Mouse (Mus musculus) layer of hippocampus, postnatal 14 days (tissue): ENCODE data around the gene Tank. TPM values are rescaled to one million over a fixed set of nuclear protein-coding genes. Genes with fewer than 3 reads are reported as not detected.

Experiments
- DNase-seq, 2 experiments: peaks; one replicate each; pipeline ENCODE4 v3.0.0; 2021 to 2022; ENCODE audit warnings: low spot score in 2 of 2, mixed read lengths in 1 of 2
- total RNA-seq, 2 experiments: library from RNA; stranded (reverse); gene quantifications; 2 replicates each; pipeline ENCODE4 v1.2.3; 2021

Gene Tank
- total RNA-seq, 2 experiments from 2014 or later = 31.8 to 32.6 TPM

DNA sequence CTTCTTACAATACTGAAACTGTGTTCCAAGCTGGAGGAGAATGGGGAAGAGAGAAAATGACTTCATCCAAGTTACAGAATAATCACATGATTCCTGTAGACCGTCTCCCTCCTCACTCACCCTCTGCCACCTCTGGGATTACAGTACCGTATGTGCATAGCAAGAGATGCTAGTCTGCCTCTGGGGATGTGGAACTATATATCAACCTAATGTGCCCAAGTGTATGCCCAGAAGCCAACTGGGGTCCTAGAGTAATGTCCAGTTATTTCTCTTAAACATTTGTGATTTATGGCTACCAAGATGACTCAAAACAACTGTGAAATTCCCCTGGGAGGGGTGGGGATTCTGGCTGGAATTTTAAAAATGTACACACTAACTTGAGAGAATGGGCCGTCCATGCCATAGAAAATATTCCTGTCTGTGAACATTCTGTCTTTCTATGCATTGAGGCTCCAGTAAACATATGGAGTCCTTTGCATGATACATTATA, 1.2 kb downstream of the Tank start:
- no peak for DNase-seq

DNA sequence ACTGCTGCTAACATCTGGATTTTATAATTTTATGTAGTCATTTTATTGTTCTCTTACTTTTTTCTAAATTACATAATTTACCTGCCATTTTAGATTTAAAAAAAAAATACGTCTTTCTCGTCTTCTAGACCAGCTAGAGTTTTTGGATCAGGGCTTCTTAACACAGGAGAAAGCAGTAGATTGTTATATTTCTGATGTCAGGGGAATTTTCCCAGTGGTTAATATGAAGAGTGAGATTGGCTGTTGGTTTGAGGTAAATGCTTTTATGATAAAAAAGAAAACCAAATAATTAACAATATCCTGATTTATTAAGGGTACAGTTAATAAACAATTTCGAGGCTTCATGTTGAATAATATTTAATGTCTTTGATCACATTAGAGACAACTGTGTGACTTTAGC, 1.7 kb downstream of the Tank start:
- DNase-seq = no peak

GRCm38 (mm10) chr2:61580555-61581080, 2.2 kb downstream of the Tank start:
- DNase-seq = no peak

DNA sequence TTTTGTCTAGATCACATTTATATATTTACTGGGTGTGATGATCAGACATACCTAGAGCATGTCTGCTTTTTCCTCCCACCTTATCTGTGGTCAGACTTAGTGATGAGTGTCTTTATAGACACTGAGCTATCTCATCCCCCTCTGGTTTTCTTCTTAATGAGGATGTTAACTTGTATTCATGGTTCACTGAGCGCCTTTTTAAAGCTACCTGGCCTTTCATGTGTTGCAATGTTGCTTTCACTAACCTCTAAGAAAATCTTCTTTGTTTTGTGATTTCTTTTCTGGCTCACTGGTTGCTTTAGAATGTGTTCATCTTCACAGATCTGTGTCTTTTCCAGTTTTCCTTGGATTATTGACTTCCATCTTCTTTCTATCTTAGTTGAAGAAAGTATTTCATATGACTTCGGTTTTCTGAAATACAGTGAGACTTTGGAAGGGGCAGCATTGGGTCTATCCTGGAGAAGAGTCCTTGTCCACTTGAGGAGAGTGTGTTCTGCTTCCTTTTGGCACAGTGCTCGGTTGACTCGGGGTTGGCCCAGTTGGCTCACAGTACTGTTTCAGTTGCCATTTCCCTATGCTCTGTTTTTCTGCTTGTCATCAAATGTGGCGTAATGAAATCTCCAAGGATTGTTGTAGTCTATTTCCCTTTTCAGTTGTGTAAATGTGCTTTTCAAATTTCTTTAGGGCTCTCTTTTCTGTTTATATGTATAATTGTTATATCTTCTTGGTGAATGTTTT, 4.4 kb downstream of the Tank start:
- DNase-seq = no peak

DNA sequence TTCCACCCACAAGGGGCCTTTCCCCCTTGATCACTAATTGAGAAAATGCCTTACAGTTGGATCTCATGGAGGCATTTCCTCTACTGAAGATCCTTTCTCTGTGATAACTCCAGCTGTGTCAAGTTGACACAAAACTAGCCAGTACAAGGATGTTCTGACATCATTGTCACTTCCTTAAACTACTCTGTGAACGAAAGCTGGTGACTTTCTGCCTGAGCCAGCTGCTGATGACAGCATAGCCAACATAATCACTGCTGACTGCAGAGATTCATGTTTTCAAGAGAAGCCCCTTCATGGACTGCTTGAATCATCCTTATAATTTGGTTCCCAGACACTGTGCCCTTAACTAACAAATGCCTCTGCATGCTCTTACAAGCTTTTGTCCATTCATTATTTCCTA, 7.1 kb downstream of the Tank start:
- no peak for DNase-seq

- DNase-seq = no peak
Observed at GRCm38 (mm10) chr2:61586166-61586565, 7.8 kb downstream of the Tank start.

DNA sequence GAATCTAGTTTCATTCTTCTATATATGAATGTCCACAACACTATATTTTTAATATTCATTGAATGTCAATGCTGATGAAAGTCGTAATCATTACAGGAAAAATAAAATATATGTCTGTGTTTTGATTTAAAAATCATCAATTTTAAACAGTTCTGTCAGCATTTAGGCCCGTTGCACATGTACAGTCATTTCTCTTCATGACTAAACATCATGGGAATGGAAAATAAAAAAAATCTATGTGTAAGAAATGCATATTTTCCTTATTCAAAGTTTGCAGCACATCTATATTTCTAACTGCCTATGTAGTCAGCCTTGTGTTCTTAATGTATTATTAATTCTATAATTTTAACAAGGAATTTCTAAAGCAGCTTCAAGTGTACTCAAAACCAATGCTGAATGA, 12.4 kb downstream of the Tank start:
- DNase-seq = no peak

DNA sequence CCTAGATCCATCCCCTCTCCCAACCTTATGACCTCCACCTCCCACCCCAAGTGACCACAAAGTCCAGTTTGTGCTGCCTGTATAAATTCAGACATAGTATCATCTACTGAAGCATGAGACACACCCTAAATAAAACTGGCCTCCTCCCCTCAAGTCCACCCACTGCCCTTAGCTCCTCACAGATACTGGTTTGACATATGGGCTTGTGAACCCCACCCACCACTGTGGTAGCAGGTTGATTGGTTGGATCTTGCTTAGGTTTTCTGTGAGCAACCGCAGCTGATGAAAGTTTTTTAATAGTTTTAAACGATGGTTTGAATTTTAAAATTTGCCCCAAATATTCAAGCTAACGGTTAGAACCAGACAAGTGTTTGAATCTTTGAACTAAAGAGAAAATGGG, 13.7 kb downstream of the Tank start:
- DNase-seq = no peak

GRCm38 (mm10) chr2:61592699-61593029, 14.3 kb downstream of the Tank start:
- DNase-seq = no peak

GRCm38 (mm10) chr2:61593030-61593811, 14.8 kb downstream of the Tank start:
- peak; percentile 73 to 83 for DNase-seq

DNA sequence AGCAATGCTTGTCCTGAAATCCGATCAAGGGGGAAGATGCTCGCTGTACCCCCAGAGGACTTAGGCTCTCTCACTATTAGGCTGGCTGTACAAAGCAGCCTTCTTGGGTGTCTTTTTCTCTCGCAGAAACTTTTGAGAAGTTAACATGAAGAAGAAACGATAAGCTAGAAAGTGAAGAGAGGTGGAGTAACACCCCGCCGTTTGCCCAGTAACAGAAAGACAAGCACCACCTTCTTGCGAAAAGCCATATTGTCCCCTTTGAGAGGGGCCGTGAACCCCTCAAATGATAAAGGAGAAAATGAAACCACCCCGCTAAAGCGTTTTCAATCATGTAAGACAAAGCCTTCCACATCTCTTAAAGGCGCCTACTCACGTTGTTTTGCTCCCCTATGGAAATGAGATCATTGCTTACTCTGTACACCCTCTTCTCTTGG, 15.5 kb downstream of the Tank start:
- DNase-seq = no peak

GRCm38 (mm10) chr2:61599730-61600129, 21.3 kb downstream of the Tank start:
- DNase-seq = no peak

DNA sequence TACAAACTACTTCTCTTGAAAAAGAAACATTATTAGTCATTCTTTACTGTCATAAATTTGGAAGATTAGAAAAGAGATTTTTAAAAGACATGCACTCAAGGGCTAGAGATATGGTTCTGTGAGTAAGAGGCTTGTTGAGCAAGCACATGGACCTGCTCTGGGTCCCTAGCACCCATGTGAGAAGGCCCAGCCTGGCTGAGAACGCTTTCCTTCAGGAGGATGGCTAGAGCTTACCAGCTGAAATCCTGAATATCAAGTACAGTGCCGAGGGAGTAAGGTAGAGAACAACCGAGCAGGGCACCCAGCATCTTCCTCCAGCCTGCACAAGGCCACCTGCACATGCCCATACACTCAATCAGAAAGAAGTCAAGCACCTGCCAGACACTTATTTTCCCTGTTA, 25.1 kb downstream of the Tank start:
- DNase-seq = no peak

DNA sequence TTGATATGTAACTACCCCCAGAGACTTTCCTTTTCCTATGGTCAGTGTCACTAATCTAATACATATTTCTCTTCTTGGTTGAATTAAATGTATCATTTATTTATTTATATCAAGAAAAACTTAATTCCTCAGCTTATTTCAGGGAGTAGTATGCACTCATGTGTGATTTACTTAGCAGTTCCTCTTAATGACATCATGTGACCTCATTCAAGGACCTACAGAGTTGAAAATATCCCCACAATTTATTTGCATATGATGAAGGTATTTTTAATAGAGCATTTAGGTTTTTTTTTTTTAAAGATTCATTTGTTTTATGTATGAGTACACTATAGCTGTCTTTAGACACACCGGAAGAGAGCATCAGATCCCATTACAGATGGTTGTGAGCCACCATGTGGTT, 28.6 kb downstream of the Tank start:
- no peak for DNase-seq

GRCm38 (mm10) chr2:61623996-61624395, 45.6 kb downstream of the Tank start:
- peak in 1 of 2 experiments; percentile 10 for DNase-seq

GRCm38 (mm10) chr2:61630864-61631555, 52.6 kb downstream of the Tank start:
- DNase-seq = no peak

GRCm38 (mm10) chr2:61635099-61635498, 56.7 kb downstream of the Tank start:
- DNase-seq = no peak

DNA sequence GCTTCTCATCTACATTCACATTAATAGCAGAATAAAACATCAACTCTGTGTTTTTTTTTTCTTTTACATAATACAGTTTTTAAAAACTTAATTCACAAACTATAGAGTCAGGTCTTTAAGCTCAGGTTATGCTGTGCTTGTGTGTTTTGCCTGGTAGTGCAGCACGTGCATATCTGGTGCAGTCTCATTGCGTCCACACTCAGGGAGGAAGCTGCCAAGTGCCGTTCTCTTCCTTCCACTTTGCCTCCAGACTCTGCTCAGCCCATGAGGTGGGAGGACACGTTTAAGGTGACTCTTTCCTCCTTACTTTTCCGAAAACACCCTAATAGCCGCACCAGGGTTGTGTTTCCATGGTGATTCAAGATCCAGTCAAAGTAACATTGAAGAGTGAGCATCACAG, 59.8 kb downstream of the Tank start:
- no peak for DNase-seq

DNA sequence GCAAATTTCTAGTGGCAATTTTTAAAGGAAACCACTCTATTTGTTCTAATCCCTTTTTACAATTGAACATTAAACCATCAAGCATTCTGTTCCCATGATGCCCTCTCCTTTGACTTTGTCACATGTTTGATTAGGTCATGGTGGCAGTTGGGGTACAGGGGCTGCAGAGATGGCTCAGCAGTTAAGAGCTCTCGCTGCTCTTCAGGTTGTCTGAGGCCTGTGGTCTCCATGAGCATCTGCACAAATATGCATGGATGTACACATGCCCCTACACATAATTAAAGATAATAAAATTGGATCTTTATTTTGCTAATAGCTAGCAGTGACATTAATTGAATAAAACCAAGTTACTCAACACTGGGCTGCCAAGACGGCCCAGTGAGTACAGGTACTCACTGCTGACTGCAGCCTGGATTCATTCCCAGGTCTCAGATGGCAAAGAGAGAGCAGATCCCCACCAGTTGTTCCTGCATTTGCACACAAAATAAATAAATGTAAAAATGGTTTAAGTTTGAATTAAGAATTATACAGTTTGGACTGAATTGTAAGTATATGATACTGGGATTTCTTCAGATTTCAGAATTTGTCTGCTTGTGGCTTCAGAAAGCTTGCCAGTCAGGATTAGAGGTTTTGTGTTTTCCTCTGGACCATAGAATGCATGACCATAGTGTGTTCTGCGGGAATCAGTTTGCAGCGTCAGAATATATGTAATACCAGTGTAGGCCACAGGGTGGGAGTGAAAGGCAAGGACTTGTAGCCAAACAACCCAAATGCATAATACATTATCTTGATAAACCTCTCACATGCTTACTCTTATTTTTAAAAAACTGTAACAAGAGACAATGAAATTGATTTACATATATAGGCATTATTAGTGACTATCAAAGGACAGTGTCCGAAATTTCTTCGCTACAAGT, 64.3 kb downstream of the Tank start:
- DNase-seq = peak; percentile 61 to 87

DNA sequence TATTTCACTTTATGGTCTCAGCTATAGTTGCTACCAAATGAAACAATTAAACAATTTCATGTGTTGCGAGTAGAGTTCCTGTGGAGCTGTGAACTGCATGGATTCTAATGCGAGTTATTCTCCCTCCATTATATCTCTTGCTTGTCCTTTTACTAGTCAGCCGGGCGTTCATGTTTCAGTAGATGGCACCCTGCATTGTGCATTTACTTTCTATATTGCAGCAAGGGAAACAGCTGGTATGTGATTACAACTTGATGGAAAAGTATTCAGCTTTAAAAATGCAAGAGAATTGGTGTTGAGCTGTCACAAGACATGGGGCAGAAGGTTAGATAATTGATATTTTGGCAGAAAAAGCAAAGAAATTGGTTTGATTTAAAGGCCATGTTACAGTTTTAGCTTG, 72.8 kb downstream of the Tank start:
- DNase-seq = no peak

DNA sequence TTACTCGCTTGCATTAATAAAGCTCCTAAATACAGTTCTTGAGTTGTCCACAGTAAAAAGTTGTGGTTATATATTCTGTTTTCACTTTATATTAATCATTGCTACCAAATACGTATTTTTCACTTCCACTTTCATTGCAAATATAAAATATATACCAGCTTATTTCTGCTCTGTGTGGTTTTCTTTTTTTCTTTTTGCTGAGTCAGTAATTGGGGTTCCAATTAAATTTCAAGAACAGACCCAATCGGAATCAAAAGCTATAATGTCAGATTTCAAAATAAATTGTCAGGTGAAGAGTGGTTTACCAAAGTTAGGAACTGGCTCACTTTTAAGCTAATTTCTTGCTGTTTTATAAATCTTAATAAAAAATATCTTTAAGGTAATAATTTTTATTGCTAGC, 73.3 kb downstream of the Tank start:
- no peak for DNase-seq
